Mouse (Mus musculus) intestine, embryonic 16.5 days (tissue): Measurements from ENCODE around the gene Akr1b10. TPM values are rescaled to one million over a fixed set of nuclear protein-coding genes. Genes with fewer than 3 reads are reported as not detected.
"Not testable (repeated sequence)": the region's sequence is repeated elsewhere in the genome, so short reads cannot be mapped to it uniquely, and the experiment has no call there.

Experiments
- ATAC-seq: fragments of 200-750 bp; cut with Nextera tagmentation; 2 replicates; pipeline ENCODE4 v1.8.0; 2017; ENCODE audit warnings: moderate TSS enrichment, moderate library complexity
- H3K27ac ChIP-seq: fragments of 300-500 bp; sonication (generic); 2 replicates; pipeline ENCODE4 v1.5.1; 2014; ENCODE audit warnings: mild to moderate bottlenecking, low read length
- H3K27me3 ChIP-seq: fragments of 300-500 bp; sonication (generic); replicated peaks from 2 replicates; pipeline ENCODE4 v1.6.1; 2014; ENCODE audit warnings: low read length, control low read depth, mixed read lengths; ENCODE audit not compliant: control insufficient read depth, insufficient read depth
- H3K36me3 ChIP-seq: fragments of 300-500 bp; sonication (generic); 2 replicates; pipeline ENCODE4 v1.6.1; 2014; ENCODE audit warnings: low read length, control low read depth; ENCODE audit not compliant: control insufficient read depth, insufficient read depth
- H3K4me1 ChIP-seq: fragments of 300-500 bp; sonication (generic); 2 replicates; pipeline ENCODE4 v1.6.1; 2014; ENCODE audit warnings: low read length, control low read depth, mixed read lengths; ENCODE audit not compliant: control insufficient read depth, insufficient read depth
- H3K4me2 ChIP-seq: fragments of 300-500 bp; sonication (generic); 2 replicates; pipeline ENCODE4 v1.6.1; 2014; ENCODE audit warnings: low read depth, low read length, control low read depth
- H3K4me3 ChIP-seq: fragments of 300-500 bp; sonication (generic); 2 replicates; pipeline ENCODE4 v1.5.1; 2014; ENCODE audit warnings: mild to moderate bottlenecking, low read length
- H3K9ac ChIP-seq: fragments of 300-500 bp; sonication (generic); 2 replicates; pipeline ENCODE4 v1.6.1; 2014; ENCODE audit warnings: low read depth, low read length
- H3K9me3 ChIP-seq: fragments of 300-500 bp; sonication (generic); 2 replicates; pipeline ENCODE4 v1.6.1; 2016; ENCODE audit warnings: low read length, control low read depth; ENCODE audit not compliant: control insufficient read depth
- WGBS: fragments of 180-500 bp; shearing (Covaris S2); extraction: QIAGEN DNeasy Blood & Tissue Kit; methylation state at CpG from one replicate; pipeline ENCODE4 v1.1.7; 2014; 5-methylcytosine and 5-hydroxymethylcytosine counted together
- polyA plus RNA-seq: library from polyadenylated mRNA; unstranded; fragments of >200 nt; fragmentation: Nextera tagmentation; extraction: Ambion mirVana; gene quantifications from 2 replicates; pipeline ENCODE4 v1.2.1, GENCODE M21; 2015

Gene Akr1b10
- polyA plus RNA-seq, 1 experiment from 2014 or later, result 16.0 TPM

- Histone ChIP-seq H3K4me1 (no peaks in the 10 kb centered on the region), H3K4me3 (no peak overlapping the region), H3K4me2 (no peak overlapping the region), H3K27ac (no peak overlapping the region), H3K27me3 (no peaks in the 10 kb centered on the region), H3K9me3 (no peaks in the 10 kb centered on the region), H3K9ac (no peak overlapping the region), H3K36me3 (no peaks in the 10 kb centered on the region)
- no peak for ATAC-seq
- WGBS, result 81% methylated on average over 9 of the region's 9 CpGs
Measured at GRCm38 (mm10) chr6:34367998-34368397, 16.0 kb upstream of the Akr1b10 start.

GRCm38 (mm10) chr6:34370081-34370480 lies 13.9 kb upstream of the Akr1b10 start:
- H3K9ac ChIP-seq, result no peak overlapping the region
- no peak overlapping the region for H3K4me3 ChIP-seq
- H3K27me3 ChIP-seq, result no peaks in the 10 kb centered on the region
- H3K36me3 ChIP-seq, result no peaks in the 10 kb centered on the region
- no peaks in the 10 kb centered on the region for H3K9me3 ChIP-seq
- no peak for ATAC-seq
- H3K27ac ChIP-seq, result no peak overlapping the region
- WGBS, result 77% methylated on average over 8 of the region's 8 CpGs
- no peak overlapping the region for H3K4me2 ChIP-seq
- no peaks in the 10 kb centered on the region for H3K4me1 ChIP-seq

GRCm38 (mm10) chr6:34371700-34372351 lies 12.2 kb upstream of the Akr1b10 start:
- peak; percentile 48 for ATAC-seq
- H3K27me3 ChIP-seq, result no peaks in the 10 kb centered on the region
- no peak overlapping the region for H3K27ac ChIP-seq
- H3K9me3 ChIP-seq, result no peaks in the 10 kb centered on the region
- peak overlapping the region; percentile 55; the same call in 1 of the 2 replicates for H3K9ac ChIP-seq
- WGBS, result 27% methylated on average over 18 of the region's 18 CpGs
- peak overlapping the region; percentile 20; the same call in 1 of the 2 replicates for H3K4me3 ChIP-seq
- H3K36me3 ChIP-seq, result no peaks in the 10 kb centered on the region
- H3K4me1 ChIP-seq, result no peaks in the 10 kb centered on the region
- H3K4me2 ChIP-seq, result peak overlapping the region; percentile 37; the same call in 1 of the 2 replicates

GRCm38 (mm10) chr6:34373841-34374240 lies 10.2 kb upstream of the Akr1b10 start:
- no peaks in the 10 kb centered on the region for H3K36me3 ChIP-seq
- no peaks in the 10 kb centered on the region for H3K4me1 ChIP-seq
- H3K27ac ChIP-seq, result no peak overlapping the region
- H3K9me3 ChIP-seq, result no peaks in the 10 kb centered on the region
- H3K4me3 ChIP-seq, result no peak overlapping the region
- 68% methylated on average over 7 of the region's 7 CpGs for WGBS
- no peak overlapping the region for H3K4me2 ChIP-seq
- ATAC-seq, result no peak
- no peak overlapping the region for H3K9ac ChIP-seq
- no peaks in the 10 kb centered on the region for H3K27me3 ChIP-seq

- not testable (repeated sequence) for H3K9me3 ChIP-seq, ATAC-seq, H3K36me3 ChIP-seq, H3K9ac ChIP-seq, H3K4me1 ChIP-seq, H3K4me2 ChIP-seq, H3K27ac ChIP-seq, H3K27me3 ChIP-seq, H3K4me3 ChIP-seq
- WGBS, result 82% methylated on average over 5 of the region's 5 CpGs
Measured at GRCm38 (mm10) chr6:34375888-34376287, 8.1 kb upstream of the Akr1b10 start.

- H3K4me1 ChIP-seq, result peaks cover 10% of the 10 kb centered on the region; the same call in 1 of the 2 replicates
- ATAC-seq, result no peak
- H3K4me2 ChIP-seq, result 0 out of 2 replicates have a peak overlapping the region, but pooled peaks have one; percentile 80
- H3K9ac ChIP-seq, result no peak overlapping the region
- H3K36me3 ChIP-seq, result no peaks in the 10 kb centered on the region
- H3K27ac ChIP-seq, result no peak overlapping the region
- 40% methylated on average over 8 of the region's 8 CpGs for WGBS
- H3K27me3 ChIP-seq, result no peaks in the 10 kb centered on the region
- H3K4me3 ChIP-seq, result no peak overlapping the region
- H3K9me3 ChIP-seq, result no peaks in the 10 kb centered on the region
Measured at GRCm38 (mm10) chr6:34383401-34383800, 617 bp upstream of the Akr1b10 start.

GRCm38 (mm10) chr6:34384701-34385370 lies 818 bp downstream of the Akr1b10 start:
- Histone ChIP-seq H3K4me3 (peak overlapping the region; percentile 57), H3K4me1 (peaks cover 10% of the 10 kb centered on the region; the same call in 1 of the 2 replicates), H3K27me3 (no peaks in the 10 kb centered on the region), H3K9ac (peak overlapping the region; percentile 64), H3K4me2 (peak overlapping the region; percentile 80), H3K9me3 (no peaks in the 10 kb centered on the region), H3K36me3 (peaks cover 1% of the 10 kb centered on the region; the same call in 1 of the 2 replicates), H3K27ac (peak overlapping the region; percentile 82)
- WGBS, result 2% methylated on average over 13 of the region's 13 CpGs
- peak; percentile 86 for ATAC-seq

- no peak overlapping the region for H3K4me3 ChIP-seq
Measured at GRCm38 (mm10) chr6:34388420-34389156, 4.6 kb downstream of the Akr1b10 start.

GRCm38 (mm10) chr6:34395897-34396296 lies 11.9 kb downstream of the Akr1b10 start:
- H3K9me3 ChIP-seq, result no peaks in the 10 kb centered on the region
- H3K9ac ChIP-seq, result no peak overlapping the region
- ATAC-seq, result no peak
- H3K4me2 ChIP-seq, result no peak overlapping the region
- no peak overlapping the region for H3K4me3 ChIP-seq
- H3K27me3 ChIP-seq, result no peaks in the 10 kb centered on the region
- H3K36me3 ChIP-seq, result no peaks in the 10 kb centered on the region
- WGBS, result 76% methylated on average over 5 of the region's 5 CpGs
- no peaks in the 10 kb centered on the region for H3K4me1 ChIP-seq
- no peak overlapping the region for H3K27ac ChIP-seq

More at GRCm38 (mm10) chr6:34388420-34389156, 4.6 kb downstream of the Akr1b10 start:
- peaks cover 6% of the 10 kb centered on the region; the same call in 1 of the 2 replicates for H3K4me1 ChIP-seq
- peaks cover 2% of the 10 kb centered on the region; the same call in 1 of the 2 replicates for H3K36me3 ChIP-seq
- 77% methylated on average over 4 of the region's 4 CpGs for WGBS
- H3K27ac ChIP-seq, result no peak overlapping the region
- H3K4me2 ChIP-seq, result no peak overlapping the region
- no peaks in the 10 kb centered on the region for H3K9me3 ChIP-seq
- no peak for ATAC-seq
- H3K9ac ChIP-seq, result no peak overlapping the region
- no peaks in the 10 kb centered on the region for H3K27me3 ChIP-seq
